Mouse (Mus musculus) liver, embryonic 14.5 days (tissue): Measurements from ENCODE around the gene Ager.

ENCODE experiments used
- CTCF ChIP-seq: IDR thresholded peaks from 2 replicates; pipeline ENCODE4 v1.5.1; 2016; ENCODE audit warnings: antibody characterized with exemption, low read depth, control low read depth
- EP300 ChIP-seq: IDR thresholded peaks from 2 replicates; pipeline ENCODE4 v1.6.1; 2016; ENCODE audit warnings: antibody characterized with exemption, low read depth

DNA sequence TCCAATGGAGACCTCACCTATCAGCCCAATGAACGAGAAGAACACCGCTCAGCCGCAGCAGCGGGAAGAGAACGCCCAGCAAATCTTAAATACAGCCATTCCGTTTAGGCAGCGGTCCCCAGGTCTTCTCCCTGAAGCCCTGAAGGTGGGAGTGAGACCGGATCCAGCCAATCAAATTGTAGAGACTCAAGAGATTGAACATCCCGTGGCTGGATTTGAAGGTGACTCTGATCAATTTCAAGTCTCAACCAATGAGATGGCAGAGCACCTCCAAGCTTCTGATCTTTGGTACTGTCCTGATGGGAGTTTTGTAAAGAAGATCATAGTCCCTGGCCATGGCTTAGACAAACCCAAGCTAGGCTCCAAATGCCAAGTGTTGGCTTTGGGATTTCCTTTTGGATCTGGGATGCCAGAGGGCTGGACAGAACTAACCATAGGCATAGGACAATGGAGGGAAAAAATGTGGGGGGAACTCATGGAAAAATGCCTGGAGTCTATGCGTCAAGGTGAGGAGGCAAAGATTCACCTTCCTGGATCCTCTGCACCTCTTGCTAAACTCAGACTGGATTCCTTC is 47.7 kb downstream of the Ager start:
- TF ChIP-seq CTCF (no peak), EP300 (no peak)
